Mouse (Mus musculus) brain, embryonic 14.5 days (tissue): Measurements from ENCODE around the gene Gm17545. TPM values are rescaled to one million over a fixed set of nuclear protein-coding genes. Genes with fewer than 3 reads are reported as not detected.
A peak's percentile ranks its signal among the peaks of the same experiment; 100 is the strongest.

ENCODE experiments used
- DNase-seq: peaks from one replicate; pipeline ENCODE4 v3.0.0-alpha.2; 2011; ENCODE audit warnings: low read depth
- CTCF ChIP-seq: fragments of 200-500 bp; IDR thresholded peaks from 2 replicates; pipeline ENCODE4 v1.5.1; 2012; ENCODE audit warnings: inconsistent platforms, mild to moderate bottlenecking, moderate library complexity, borderline replicate concordance; ENCODE audit not compliant: insufficient read depth, insufficient read length; ENCODE audit errors: extremely low read depth
- POLR2A ChIP-seq: fragments of 200-500 bp; IDR thresholded peaks from 2 replicates; pipeline ENCODE4 v1.6.1; 2012; ENCODE audit warnings: mild to moderate bottlenecking, inconsistent platforms, borderline replicate concordance; ENCODE audit not compliant: poor library complexity, insufficient read depth, insufficient read length, severe bottlenecking; ENCODE audit errors: extremely low read depth
- polyA plus RNA-seq: library from polyadenylated mRNA; depleted of rRNA; stranded (reverse); fragments of >200 nt; gene quantifications from 2 replicates; pipeline ENCODE4 v1.2.3, GENCODE M21; 2012

The Gm17545 gene
- polyA plus RNA-seq, 1 experiment: not detected

- TF ChIP-seq CTCF (no peak), POLR2A (no peak)
- DNase-seq: no peak
Measured at GRCm38 (mm10) chr9:22424719-22425118, 29.4 kb upstream of the Gm17545 start.

- DNase-seq: no peak
- TF ChIP-seq CTCF: no peak
- TF ChIP-seq POLR2A: no peak
Measured at GRCm38 (mm10) chr9:22428028-22428665, 25.9 kb upstream of the Gm17545 start.

DNA sequence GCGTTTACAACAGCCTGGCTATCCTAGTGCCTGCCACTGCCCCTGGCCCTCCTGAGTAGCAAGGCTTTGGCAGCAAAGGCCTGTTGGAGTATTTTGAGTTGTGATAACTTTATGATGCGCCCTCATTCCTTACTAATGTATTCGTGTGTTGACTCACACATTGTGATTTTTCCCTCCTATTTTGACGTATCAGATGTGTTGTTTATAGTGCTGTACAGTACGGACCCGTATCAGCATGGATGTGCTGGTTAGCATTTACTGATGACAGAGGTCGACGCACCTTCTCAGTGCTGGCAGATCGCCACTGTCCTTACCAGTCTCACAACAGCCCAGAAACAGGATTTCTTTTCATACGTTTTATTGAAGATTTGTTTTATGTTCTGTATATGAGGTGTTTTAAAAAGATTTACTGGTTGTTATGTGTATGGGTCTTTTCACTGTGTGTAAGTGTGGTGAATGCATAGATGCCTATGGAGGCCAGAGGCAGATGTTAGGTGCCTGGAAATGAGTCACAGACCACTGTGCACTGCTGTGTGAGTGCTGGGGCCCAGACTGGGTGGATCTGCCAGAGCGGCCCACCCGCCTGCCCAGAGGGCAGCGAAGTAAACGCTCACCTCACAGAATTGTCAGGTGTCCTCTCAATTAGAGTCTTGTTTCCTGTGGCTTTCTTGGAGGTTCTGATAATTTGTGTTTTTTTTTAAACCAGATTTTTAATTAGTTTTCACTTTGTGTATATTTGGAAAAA, 25.3 kb upstream of the Gm17545 start:
- no peak for DNase-seq
- no peak for TF ChIP-seq CTCF
- TF ChIP-seq POLR2A: no peak

DNA sequence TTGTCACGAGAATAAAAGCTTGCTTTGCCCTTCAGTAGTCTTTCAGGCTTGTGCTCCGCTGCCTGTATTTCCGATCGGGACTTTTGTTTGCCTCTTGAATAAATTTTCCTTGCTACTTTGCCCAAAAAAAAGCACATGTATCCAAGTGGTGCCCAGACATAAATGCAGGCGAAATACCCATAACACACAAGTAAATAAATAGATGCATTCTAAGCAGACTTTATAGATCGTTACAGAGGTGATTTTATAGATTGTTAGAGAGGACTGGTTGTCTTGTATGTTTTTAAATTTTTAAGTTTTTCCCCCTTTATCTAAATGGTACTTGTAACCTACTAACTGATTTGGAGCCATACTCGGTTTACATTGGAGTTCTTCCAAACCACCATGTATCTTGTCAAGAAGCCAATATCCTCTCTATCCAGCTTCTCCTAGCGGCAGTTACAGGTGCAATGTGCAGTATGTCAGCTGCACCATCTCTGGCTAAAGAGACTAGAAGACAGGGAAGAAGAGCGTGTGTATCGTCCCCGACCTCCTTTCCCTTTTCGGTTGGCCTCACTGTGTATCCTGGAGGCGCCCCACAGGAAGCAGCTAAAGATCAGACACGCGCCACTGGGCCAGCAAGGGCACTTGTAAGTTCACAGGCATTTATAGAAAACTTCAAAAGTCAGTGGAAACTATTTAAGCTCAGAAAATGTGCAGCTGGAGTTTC, 24.4 kb upstream of the Gm17545 start:
- DNase-seq: peak; percentile 59
- TF ChIP-seq POLR2A: no peak
- TF ChIP-seq CTCF: no peak

DNA sequence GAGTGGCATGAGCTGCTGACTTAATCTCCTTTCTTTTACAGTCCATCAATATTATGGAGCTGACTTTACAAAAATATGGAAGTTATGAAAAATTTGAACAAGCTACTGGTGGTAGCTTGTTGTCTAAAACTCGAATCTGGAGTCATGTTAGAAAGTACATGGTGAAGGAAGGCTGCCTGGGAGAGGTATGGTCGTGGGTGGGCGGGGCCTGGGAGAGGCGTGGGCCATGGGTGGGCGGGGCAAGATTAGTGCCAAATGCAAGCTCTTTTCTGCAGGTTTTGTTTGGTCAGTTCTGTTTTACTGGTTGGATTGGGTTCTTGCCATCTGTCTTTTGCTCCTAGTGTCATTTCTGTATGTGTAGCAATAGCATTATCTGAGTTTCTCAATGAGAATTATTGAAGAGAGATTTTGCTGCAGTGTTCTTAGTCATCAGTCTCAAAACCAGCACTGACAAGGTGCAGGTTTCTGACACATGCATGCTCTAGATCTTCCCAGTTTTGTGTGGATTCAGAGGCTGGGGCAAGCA, 23.7 kb upstream of the Gm17545 start:
- DNase-seq: no peak
- no peak for TF ChIP-seq CTCF
- no peak for TF ChIP-seq POLR2A

GRCm38 (mm10) chr9:22433221-22433620, 20.9 kb upstream of the Gm17545 start:
- TF ChIP-seq POLR2A: no peak
- TF ChIP-seq CTCF: no peak
- no peak for DNase-seq

DNA sequence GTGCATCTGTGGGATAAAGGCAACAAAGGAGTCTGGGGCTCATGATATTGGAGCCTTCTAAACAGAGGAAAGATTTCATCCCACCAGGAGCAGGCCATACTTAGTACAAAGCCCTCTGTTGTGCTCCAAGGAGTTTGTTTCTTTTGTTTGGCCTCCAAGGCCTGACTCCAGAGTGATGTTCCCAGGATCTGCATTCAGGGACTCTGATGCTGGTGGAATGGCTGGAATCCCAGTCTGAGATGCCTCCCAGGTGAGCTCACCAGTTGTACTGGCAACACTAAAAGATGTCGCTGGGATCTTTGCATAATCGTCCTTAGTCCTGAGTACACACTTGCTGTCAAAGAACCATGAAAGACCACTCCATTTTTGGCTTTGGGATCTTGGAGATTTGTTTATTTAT, 20.0 kb upstream of the Gm17545 start:
- TF ChIP-seq CTCF (no peak), POLR2A (no peak)

DNA sequence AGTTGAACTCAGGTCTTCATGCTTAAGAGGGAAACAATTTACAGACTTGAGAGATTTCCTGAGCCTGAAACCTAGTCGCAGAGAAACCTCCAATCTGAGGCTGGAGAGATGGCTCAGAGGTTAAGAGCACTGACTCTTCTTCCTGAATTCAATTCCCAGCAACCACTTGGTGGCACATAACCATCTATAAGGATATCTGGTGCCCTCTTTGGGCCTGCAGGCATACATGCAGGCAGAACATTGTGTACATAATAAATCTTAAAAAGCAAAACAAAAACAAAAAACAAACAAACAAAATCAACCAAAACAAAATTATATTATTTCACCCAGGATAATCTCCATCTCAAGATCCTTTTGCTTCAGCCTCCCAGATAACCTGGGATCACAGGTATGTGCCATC, 15.3 kb upstream of the Gm17545 start:
- no peak for DNase-seq
- TF ChIP-seq POLR2A (no peak), CTCF (no peak)

More for the DNA sequence above, 20.0 kb upstream of the Gm17545 start:
- DNase-seq: no peak

- TF ChIP-seq POLR2A (no peak), CTCF (no peak)
- no peak for DNase-seq
Measured at GRCm38 (mm10) chr9:22443157-22443556, 10.9 kb upstream of the Gm17545 start.

DNA sequence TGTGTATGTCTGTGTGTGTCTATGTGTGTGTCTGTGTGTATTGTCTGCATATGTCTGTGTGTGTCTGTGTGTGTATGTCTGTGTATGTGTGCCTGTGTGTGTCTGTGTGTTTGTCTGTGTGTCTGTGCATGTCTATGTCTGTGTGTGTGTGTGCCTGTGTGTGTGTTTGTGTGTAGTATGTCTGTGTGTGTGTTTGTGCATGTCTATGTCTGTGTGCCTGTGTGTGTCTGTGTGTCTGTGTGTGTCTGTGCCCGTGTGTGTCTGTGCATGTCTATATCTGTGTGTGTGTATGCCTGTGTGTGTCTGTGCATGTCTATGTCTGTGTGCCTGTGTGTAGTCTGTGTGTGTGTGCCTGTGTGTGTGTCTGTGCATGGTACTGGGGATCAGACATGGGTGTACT, 9.0 kb upstream of the Gm17545 start:
- no peak for TF ChIP-seq POLR2A
- no peak for TF ChIP-seq CTCF
- no peak for DNase-seq

DNA sequence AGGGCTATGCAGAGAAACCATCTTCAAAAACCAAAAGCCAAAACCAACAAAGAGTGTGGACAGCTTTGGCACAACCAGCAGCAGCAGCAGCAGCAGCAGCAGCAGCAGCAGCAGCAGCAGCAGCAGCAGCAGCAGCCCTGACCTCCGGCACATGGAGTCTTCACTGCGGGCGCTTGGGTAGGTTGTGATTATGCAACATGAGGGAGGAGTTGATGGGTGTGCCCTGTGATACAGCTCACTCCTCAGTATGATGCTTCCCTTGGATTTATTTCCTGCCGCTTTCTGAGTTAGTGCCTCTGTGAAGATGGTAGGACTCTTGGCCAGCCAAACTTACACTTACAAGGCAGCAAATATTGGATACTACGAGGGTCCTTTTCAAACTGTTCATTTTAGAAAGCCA, 6.9 kb upstream of the Gm17545 start:
- no peak for DNase-seq
- no peak for TF ChIP-seq CTCF
- TF ChIP-seq POLR2A: no peak
